Mouse (Mus musculus): ENCODE results near the gene Nfic. TPM values are rescaled to one million over a fixed set of nuclear protein-coding genes. Genes with fewer than 3 reads are reported as not detected.

The Nfic gene
- total RNA-seq, 2 experiments from 2014 or later = 120 to 129 TPM

DNA sequence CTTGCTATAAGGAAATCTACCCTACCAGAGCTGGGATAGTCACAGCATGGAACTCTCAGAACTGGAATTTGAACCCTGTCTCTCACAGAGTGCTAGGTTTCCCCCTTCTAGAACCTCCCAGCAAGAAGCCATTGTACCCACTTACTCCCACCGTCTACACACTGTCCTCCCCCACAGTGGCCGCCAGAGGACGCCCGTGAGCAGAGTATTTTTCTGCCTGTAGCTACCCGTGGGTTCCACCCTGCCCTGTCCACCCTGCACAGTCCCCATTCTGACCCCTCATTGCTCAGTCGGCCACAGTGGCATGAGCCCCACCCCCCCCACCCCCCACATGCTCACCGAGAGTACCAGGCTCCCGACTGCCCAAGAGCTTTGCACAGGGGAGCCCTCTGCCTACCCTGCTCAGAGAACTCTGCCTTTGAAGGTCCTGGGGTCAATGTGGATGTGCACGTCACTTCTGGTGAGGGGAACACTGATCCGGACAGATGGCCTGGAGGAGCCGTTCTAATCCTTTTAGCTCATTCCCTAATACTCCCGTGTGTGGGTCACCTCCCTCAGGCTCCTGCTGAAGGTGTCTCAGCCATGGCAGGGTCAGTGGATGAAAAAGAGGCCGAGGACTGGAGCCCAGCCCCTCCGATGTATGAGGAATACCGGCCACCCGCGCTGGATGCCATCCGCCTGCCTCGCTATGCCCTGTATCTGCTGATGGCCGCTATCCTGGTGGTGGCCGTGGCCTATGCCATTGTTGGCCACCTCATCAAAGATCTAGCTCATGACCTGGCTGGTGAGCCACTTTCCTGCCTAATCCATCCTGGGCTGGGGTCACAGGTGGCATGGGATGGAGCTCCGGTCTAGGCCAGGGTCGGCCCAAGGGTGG is 65.4 kb downstream of the Nfic start:
- DNase-seq (ENCODE audit: low spot score in 2 of 2) = peak; percentile 55 to 66

DNA sequence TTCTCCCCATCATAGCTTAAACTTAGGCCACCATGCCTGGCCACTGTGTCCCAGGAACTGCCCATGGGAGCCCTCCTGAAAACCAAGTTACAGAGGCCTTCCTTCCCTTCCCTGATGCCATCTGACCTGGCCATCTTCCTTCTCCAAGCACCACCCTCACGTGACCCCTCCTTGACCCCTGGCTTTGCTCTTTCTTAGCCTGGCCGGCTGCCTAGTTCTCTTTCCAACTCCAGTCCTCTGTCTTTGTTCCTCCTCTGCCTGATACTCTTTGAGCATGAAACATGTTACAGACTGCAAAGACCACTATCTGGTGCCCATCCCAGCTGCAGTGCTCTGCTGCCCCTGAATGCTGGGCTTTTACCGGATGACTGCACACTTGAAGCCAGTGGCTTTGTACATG is 66.1 kb downstream of the Nfic start:
- DNase-seq (ENCODE audit: low spot score in 2 of 2) = no peak

DNA sequence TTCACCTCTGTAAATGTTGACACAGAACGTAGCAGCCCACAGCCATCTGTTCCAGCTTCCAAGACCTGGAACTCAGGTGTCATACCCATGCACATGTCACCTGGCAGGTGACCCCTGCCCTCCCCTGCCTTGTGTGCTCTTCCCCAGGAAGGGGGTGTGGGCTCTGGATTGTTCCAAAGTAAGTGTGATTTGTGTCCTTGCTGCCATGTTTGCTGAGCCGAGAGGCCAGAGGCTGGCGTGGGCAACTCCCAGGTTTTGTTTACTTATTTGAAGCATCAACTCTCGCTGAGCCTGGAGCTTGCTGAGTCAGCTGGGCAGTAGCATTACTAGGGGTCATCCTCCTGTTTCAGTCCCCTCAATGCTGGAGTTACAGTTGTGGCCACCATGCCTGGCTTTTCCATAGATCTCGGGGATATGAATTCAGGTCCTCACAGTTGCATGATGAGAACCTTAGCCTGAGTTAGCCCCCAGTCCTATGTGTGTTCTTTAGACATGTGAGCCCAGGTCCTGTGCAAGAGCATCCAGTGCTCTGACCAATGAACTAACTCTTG is 66.9 kb downstream of the Nfic start, which contains the start of gene Gm48552:
Gm48552 (plus strand) TSS at position 501 of the 551 bp plus-strand sequence.
- DNase-seq (ENCODE audit: low spot score in 2 of 2) = no peak

DNA sequence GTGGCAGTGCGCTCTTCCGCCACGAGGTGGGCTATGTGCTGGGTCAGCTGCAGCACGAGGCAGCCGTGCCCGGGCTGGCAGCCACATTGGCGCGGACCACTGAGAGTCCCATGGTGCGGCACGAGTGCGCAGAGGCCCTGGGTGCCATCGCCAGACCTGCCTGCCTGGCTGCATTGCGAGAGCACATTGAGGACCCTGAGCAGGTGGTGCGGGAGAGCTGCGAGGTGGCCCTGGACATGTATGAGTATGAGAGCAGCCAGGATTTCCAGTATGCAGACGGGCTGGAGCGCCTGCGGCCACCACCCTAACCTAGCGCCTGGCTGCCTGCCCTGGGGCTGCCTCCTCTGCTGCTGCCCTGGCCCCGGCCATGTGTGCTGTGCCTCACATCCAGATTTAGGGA is 67.7 kb downstream of the Nfic start:
- no peak for DNase-seq (ENCODE audit: low spot score in 2 of 2)

DNA sequence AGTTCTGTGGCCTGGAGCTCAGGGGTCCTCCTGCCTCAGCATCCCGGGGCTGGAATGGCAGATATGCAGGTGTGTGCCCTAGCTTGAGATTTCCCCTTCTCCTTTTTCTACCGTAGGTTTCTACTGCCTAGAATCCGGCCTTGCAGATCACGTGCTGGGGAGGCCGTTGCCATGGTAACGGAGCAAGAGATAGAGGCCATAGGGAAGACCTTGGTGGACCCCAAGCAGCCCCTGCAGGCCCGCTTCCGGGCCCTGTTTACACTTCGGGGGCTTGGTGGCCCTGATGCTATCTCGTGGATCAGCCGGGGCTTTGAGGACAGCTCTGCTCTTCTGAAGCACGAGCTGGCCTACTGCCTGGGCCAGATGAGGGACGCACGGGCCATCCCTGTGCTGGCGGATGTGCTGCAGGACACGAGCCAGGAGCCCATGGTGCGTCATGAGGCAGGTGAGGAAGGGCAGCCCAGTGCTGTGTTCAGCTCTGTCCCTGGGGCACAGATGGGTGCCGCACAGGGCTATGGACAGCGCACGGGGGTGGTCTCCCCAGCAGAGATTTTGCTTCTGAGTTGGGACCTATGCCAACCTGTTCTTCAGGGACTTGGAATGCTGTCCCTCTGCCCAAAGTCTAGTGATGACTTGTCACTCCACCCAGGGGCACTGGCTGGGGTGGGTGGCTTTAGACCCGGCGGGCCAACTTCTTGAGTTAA is 69.7 kb downstream of the Nfic start:
- no peak for DNase-seq (ENCODE audit: low spot score in 2 of 2)

DNA sequence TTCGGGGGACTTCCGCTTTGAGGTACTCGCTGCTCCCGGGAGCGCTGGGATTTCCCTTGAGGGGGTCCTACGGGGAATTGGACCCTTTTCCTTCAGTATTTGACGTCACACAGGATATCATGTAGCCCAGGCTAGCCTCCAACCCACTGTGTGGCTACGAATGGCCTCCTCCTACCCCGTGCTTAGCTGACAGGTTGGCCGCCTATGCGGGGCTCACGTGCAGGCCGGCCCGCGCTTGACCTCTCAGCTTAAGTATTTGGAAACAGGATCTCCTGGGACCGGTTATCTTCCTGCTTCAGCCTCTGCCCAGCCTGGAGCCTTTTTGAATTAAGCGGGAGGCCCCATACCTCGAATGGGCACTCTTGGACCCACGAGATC is 70.8 kb downstream of the Nfic start:
- DNase-seq (ENCODE audit: low spot score in 2 of 2) = no peak

DNA sequence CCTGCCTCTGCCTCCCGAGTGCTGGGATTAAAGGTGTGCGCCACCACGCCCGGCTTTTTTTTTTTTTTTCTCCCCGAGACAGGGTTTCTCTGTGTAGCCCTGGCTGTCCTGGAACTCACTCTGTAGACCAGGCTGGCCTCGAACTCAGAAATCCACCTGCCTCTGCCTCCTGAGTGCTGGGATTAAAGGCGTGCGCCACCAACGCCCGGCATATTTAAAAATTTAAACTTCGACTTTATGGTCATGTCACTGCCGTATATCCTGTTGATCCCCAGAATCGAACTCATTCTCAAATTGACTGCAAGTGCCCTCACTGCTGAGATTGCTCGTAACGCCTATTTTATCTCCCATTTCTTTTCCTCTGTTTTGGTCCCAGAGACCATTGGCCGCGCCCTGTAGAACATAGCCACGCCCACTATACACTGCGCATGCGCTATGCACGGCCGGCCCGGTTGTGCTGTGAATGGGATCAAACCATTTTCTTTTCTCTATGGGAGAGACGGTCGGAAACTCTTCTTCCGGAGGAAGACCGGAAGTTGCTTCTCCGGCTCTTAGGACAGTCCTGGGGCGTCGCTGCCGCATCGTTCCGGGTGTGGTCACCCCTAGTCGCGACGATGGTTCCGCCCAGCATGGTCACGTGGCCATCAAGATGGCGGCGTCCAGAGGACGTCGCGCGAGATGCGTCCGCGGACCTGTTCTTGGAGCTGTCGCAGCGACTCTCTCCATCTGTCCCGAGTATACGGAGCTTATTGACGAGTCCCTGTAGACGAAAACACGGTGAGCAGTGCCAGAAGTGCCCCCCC is 71.4 kb downstream of the Nfic start, which contains the start of the genes Dohh and Gm48551:
Dohh (plus strand) TSS at position 627 of the 803 bp plus-strand sequence.
Gm48551 (plus strand) TSS at position 665 of the 803 bp plus-strand sequence.
- DNase-seq (ENCODE audit: low spot score in 2 of 2) = peak; percentile 93 to 99

DNA sequence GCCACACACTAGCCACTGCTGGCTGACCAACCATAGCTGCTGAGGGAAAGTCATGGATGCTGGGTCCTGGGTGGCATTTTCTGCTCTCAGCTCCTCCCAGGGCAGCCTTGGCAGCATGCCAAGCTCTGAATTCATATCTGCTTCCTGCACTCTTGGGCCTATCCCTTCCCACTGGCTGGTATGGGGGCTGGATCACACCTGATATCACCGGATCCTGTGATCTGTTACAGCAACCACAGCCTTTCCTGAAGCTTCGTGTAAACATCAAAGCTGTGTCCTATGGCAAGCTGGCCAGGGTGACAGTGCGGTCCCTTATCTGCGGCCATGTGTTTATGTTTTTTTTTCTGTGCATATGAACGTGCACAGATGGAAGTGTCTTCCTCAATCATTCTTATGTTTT is 73.4 kb downstream of the Nfic start:
- DNase-seq (ENCODE audit: low spot score in 2 of 2) = no peak

DNA sequence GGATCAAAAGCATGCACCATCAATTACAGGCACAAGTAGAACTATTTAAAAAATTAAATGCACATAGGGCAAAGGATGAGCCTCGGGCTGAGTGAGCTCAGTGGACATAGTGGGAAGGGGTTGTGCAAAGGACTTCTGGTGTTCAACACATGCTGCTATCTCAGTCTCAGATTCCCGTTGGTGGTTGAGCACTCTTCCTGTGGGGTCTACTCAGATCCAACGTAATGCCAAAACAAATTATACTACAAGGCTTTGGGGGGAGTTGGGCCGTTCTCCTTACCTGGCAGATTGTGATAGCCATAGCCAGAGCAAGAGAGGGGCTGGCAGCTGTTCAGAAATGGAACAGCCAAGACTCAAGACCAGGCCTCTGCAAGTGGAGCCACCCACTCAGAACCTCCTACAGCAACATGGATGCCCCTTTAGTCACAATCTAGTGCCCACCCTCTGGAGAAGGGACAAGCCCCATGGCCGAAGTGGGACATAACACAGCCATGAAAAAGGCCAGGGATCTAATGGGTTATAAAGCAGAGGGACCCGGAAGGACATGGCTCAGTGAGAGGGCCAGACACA is 75.5 kb downstream of the Nfic start:
- DNase-seq (ENCODE audit: low spot score in 2 of 2) = no peak

DNA sequence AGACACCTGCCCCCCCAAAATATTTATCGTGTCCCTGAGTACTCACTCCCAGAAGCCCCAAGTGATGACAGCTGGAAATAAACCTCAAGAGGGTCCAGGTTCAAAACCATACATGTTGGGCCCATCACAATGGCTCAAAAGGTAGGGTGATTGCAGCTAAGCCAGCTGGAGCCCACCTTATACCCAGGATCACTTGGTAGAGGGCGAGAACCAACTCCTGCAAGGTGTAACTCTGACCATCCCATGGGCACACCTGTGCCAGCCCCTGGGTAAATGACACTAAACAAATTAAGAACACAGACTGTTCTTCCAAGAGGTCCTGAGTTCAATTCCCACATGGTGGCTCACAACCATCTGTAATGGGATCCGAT is 76.3 kb downstream of the Nfic start:
- no peak for DNase-seq (ENCODE audit: low spot score in 2 of 2)

DNA sequence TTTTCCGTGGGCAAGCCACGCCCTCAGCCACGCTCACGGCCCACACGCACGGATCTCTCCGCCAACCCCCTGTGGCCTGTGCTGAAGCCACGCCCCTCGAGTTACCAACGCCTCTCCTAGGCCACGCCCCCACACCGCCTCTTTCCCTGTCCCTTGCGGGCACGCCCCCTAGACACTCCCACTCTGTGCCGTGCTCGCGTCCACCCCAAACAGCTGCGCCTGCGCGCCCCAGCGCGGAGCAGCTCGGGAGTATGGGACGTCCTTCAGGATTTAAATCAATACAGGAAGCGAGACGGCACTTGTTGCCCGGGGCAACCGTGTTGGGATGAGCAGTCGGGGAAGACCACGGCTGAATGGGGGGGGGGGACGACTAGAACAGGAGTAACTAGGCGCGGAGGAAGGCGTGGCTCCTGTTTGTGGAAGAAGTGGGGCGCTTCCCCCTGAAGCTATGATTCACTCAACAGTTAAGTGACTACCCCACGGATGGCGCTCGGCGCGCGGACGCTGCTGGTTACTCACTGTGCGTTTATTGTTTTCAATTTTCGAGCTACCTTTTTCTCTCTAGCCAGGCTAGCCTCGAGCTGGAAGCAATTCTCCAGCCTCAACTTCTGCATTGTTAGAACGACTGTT is 76.8 kb downstream of the Nfic start:
- peak in 1 of 2 experiments; percentile 100 for DNase-seq (ENCODE audit: low spot score in 2 of 2)

DNA sequence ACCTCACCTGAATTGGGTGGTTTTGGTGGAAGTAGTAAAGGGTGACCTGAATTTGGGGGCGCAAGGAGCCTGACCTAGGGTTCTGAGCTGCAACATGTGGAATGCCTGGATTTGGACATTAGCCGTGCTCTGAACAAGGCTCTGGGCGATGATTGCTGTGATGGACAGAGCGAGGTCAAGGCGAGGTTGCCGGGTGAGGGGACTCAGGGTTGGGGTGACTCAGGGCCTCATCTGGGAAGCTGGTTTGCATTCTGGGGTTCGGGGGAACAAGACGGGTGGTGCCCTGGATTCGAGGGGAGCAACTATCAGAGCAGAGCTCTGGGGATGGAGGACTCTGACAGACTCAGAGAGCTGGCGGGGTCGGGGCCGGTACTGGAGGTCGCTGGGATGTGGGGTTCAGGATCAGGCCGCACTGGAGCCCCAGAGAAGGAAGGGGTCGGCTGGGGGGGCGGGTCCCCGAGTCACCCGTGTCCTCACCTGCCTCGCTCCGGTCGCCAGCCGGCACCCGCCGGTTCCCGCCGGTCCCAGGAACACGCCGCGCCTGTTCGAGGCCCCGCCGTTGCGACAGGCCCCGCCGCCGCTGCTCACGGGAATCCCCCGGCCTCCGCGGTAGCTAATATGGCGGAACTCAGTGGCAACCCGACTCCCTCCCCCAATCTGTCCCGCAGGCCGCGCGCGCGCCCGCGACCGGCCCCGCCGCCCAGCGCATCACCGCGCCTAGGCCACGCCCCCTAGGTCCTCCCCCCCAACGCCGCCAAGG is 77.5 kb downstream of the Nfic start, which contains the start of gene Fzr1:
Fzr1 (minus strand) TSS at position 724 of the 760 bp plus-strand sequence.
- DNase-seq (ENCODE audit: low spot score in 2 of 2) = peak in 1 of 2 experiments; percentile 99

DNA sequence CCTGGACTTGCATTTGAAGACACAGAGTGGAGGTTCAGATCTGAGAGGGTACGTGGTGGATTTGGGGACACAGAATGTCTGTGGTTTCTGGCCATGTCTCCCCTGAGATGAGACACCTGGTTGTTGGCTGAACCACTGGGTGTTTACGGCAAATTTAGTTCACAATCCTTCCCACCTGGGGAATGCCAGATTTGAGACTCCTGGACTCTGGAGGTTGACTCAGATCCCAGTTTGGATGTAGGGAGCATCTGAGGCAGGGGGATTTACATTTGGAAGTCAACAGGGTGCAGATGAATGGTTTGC is 78.1 kb downstream of the Nfic start:
- no peak for DNase-seq (ENCODE audit: low spot score in 2 of 2)

DNA sequence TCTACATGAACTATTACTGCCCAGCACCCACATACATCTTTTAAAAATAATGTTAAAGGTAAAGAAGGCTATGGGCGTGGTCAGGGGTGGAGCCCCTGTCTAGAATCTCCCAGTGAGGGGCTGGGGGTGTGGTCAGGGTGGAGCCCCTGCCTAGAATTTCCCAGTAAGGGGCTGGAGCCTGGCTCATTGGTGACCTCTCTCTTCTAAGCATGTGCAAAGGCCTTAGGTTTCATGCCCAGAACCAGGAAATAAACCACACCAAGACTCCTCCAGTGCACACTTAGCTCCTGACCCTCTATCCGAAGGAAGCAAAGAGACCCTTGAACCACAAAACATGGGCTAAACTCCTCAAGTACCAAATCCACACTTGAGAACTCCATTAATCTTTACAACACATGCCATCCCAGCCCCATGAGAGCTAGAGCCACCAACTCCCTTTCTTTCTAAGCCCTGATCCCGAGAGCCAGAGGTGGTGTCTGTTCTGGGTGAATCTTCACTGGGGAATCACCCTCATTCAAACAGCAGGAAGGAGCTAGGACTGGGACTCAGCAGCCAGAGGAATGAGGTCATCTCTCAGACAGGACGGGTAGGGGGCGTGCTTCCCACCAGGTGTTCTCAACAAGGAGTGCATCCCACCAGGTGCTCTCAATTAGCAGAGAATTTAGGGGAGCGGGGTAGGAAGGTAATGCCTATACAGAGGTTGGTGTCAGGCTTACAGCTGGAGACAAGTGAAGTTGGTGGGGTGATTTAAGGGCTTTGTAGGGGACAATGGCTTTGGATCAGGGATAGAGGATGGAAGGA is 78.7 kb downstream of the Nfic start:
- DNase-seq (ENCODE audit: low spot score in 2 of 2) = no peak

DNA sequence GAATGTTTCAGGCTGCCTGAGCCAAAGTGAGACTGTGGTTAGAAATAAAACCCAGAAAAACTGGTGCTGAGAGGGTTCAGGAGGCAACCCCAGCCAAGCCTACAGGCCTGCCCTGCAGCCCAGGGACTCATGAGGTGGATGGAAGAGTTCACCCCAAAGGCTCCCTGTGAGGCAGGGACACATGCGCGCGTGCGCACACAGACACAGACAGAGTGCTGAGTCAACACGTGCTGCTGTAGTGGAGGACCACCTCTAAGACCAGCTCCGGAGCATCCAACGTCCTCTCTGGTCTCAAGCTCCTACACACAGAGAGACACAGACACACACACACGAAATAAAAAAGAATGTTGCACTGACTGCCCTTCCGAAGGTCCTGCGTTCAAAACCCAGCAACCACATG is 80.1 kb downstream of the Nfic start:
- DNase-seq (ENCODE audit: low spot score in 2 of 2) = no peak

DNA sequence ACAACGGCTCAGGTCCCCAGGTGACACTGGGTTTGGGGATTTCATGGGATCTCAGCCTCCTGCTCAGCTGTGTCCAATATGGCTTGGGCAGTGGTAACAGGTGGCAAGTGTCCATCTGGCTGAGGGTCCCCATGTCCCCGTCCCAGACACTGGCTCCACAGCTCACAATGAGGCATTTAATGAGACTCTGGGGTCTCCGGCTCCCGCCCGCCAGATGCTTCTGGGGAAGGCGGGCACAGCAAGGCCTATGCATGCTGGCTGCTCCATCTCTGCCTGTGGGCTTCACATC is 88.3 kb downstream of the Nfic start:
- DNase-seq (ENCODE audit: low spot score in 2 of 2) = no peak

DNA sequence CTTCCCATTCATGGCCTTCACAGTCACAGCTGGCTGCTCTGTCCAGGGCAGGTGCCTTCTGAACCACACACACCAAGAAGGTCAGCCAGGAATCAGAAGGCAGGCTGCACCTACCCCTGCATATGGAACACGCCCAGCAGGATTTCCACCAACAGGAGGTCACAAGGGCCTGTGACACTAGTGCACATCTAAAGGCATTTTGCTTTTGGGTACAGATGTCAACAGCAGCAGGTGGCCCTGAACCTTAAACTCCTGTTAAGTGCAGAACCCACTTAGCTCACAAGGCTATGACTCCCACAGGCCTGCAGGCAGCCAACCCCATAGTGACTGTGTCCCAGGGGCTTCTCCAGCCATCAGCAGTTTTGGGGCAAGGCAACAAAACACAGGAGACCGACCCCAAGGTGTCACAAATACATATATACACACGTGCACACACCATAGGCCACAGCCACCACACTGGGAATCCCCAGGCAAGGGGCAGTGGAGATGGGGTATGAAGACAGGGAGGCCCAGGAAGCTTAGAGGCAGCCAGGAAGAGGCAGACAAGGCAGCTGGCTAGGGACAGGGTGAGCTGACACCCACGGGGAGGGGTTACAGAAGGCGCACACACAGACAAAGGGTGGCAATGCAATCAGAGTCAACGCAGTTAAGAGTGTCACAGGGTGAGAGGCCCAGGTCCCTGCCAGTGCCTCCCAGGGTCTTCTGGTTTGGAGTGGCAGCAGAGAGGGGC is 88.8 kb downstream of the Nfic start:
- no peak for DNase-seq (ENCODE audit: low spot score in 2 of 2)

DNA sequence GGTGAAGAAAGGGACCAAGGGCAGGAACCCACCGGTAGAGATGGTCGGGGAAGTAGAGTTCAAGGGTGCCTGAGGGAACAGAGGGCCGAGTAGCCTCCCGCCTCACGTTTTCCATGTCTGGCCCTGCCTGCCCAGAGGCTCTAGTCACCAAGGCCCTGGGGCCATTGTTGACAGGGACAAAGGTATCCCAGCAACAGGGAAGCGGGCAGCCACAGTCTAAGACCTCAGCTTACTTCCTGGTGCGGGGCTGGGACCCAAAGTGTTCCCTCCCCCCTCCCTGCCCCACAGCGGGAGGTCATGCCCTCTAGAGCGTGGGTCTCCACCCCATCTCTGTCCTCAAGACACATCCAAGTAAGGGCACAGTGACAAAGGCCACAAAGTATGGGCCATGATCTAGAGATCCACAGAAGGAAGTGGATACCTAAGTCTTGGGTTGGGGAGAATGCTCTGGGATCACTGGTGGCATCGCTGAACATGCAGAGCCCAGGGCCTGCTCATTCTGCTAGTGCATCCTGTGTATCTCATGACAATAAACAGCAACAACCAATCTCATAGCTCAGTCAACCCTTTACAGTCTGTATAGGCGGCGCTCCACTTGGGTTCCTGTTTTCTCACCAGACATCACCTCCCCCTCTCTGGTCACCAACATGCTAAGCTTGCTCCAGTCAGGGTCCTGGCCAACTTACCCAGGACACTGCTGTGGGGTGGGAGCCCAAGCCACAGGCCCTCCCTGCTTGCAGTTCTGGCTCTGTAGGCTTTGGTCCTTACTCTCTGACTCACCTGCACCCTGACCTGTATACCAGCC is 89.6 kb downstream of the Nfic start, which contains the start of gene 4930404N11Rik:
4930404N11Rik (minus strand) TSS at position 145 of the 805 bp plus-strand sequence.
- no peak for DNase-seq (ENCODE audit: low spot score in 2 of 2)

Data from adrenal gland, postnatal 4 days (tissue).